Mouse (Mus musculus) splenic B cell, adult 2 months (primary cell): ENCODE measurements at regions not wholly inside any gene's neighbourhood (a gene's known extent, or its start where the extent isn't known, plus 50 kb on each side); places are given as distances from the start of the nearest gene placed in this dataset.

ENCODE experiments used
- DNase-seq: peaks from one replicate; pipeline ENCODE4 v3.0.0-alpha.2; 2011; ENCODE audit warnings: low read depth, low spot score
- H3K27me3 ChIP-seq: 2 replicates; pipeline ENCODE4 v1.6.1; 2012; ENCODE audit warnings: mild to moderate bottlenecking, low read length, moderate library complexity, mixed read lengths; ENCODE audit not compliant: control insufficient read depth, poor library complexity, insufficient read depth, severe bottlenecking
- H3K36me3 ChIP-seq: 2 replicates; pipeline ENCODE4 v1.6.1; 2012; ENCODE audit warnings: mild to moderate bottlenecking, low read length, moderate library complexity, mixed read lengths; ENCODE audit not compliant: control insufficient read depth, poor library complexity, insufficient read depth, severe bottlenecking

GRCm38 (mm10) chr10:66802691-66803090 lies 293.2 kb upstream of the Jmjd1c start:
- Histone ChIP-seq H3K27me3 (no peaks in the 10 kb centered on the region), H3K36me3 (no peaks in the 10 kb centered on the region)
- DNase-seq, result no peak

GRCm38 (mm10) chr10:66807261-66807968 lies 288.5 kb upstream of the Jmjd1c start:
- DNase-seq, result peak; percentile 64
- H3K36me3 ChIP-seq, result no peaks in the 10 kb centered on the region
- H3K27me3 ChIP-seq, result no peaks in the 10 kb centered on the region

- Histone ChIP-seq H3K36me3 (no peaks in the 10 kb centered on the region), H3K27me3 (no peaks in the 10 kb centered on the region; the same call in 1 of the 2 replicates)
- no peak for DNase-seq
Observed at GRCm38 (mm10) chr10:66812515-66813260, 283.2 kb upstream of the Jmjd1c start.

GRCm38 (mm10) chr10:66813850-66814564 lies 281.9 kb upstream of the Jmjd1c start:
- Histone ChIP-seq H3K27me3 (no peaks in the 10 kb centered on the region; the same call in 1 of the 2 replicates), H3K36me3 (no peaks in the 10 kb centered on the region)
- peak; percentile 8 for DNase-seq

GRCm38 (mm10) chr10:66814565-66815201 lies 281.2 kb upstream of the Jmjd1c start:
- H3K36me3 ChIP-seq, result no peaks in the 10 kb centered on the region
- no peaks in the 10 kb centered on the region; the same call in 1 of the 2 replicates for H3K27me3 ChIP-seq
- DNase-seq, result peak; percentile 70

- DNase-seq, result no peak
- no peaks in the 10 kb centered on the region for H3K36me3 ChIP-seq
- H3K27me3 ChIP-seq, result no peaks in the 10 kb centered on the region; the same call in 1 of the 2 replicates
Observed at GRCm38 (mm10) chr10:66815951-66816350, 280.0 kb upstream of the Jmjd1c start.

- Histone ChIP-seq H3K36me3 (no peaks in the 10 kb centered on the region), H3K27me3 (no peaks in the 10 kb centered on the region; the same call in 1 of the 2 replicates)
- DNase-seq, result no peak
Observed at GRCm38 (mm10) chr10:66816776-66817175, 279.1 kb upstream of the Jmjd1c start.

- Histone ChIP-seq H3K36me3 (no peaks in the 10 kb centered on the region), H3K27me3 (no peaks in the 10 kb centered on the region; the same call in 1 of the 2 replicates)
- no peak for DNase-seq
Observed at GRCm38 (mm10) chr10:66817876-66818275, 278.0 kb upstream of the Jmjd1c start.

- H3K36me3 ChIP-seq, result no peaks in the 10 kb centered on the region
- DNase-seq, result no peak
- no peaks in the 10 kb centered on the region for H3K27me3 ChIP-seq
Observed at GRCm38 (mm10) chr10:66819517-66819916, 276.4 kb upstream of the Jmjd1c start.

- Histone ChIP-seq H3K36me3 (no peaks in the 10 kb centered on the region), H3K27me3 (no peaks in the 10 kb centered on the region)
- no peak for DNase-seq
Observed at GRCm38 (mm10) chr10:66825737-66826136, 270.2 kb upstream of the Jmjd1c start.

GRCm38 (mm10) chr10:66826327-66826726 lies 269.6 kb upstream of the Jmjd1c start:
- no peaks in the 10 kb centered on the region for H3K36me3 ChIP-seq
- DNase-seq, result no peak
- no peaks in the 10 kb centered on the region for H3K27me3 ChIP-seq

- Histone ChIP-seq H3K36me3 (no peaks in the 10 kb centered on the region), H3K27me3 (no peaks in the 10 kb centered on the region)
- no peak for DNase-seq
Observed at GRCm38 (mm10) chr10:66834974-66835373, 261.0 kb upstream of the Jmjd1c start.

- no peak for DNase-seq
- H3K36me3 ChIP-seq, result no peaks in the 10 kb centered on the region
- H3K27me3 ChIP-seq, result no peaks in the 10 kb centered on the region
Observed at GRCm38 (mm10) chr10:66839058-66839457, 256.9 kb upstream of the Jmjd1c start.

- DNase-seq, result no peak
- no peaks in the 10 kb centered on the region for H3K36me3 ChIP-seq
- H3K27me3 ChIP-seq, result no peaks in the 10 kb centered on the region
Observed at GRCm38 (mm10) chr10:66843258-66843657, 252.7 kb upstream of the Jmjd1c start.
